Mouse (Mus musculus) stomach, postnatal 0 days (tissue): ENCODE results near the gene Map3k14. TPM values are rescaled to one million over a fixed set of nuclear protein-coding genes. Genes with fewer than 3 reads are reported as not detected.

Source experiments
- ATAC-seq: fragments of 200-750 bp; cut with Nextera tagmentation; 2 replicates; pipeline ENCODE4 v1.8.0; 2017; ENCODE audit not compliant: low FRiP score, low TSS enrichment
- DNase-seq: peaks from one replicate; pipeline ENCODE4 v3.0.0-alpha.2; 2016; ENCODE audit warnings: low spot score
- H3K27ac ChIP-seq: fragments of 300-500 bp; sonication (generic); replicated peaks from 2 replicates; pipeline ENCODE4 v1.5.1; 2014; ENCODE audit warnings: mild to moderate bottlenecking, control low read depth
- H3K27me3 ChIP-seq: fragments of 300-500 bp; sonication (generic); 2 replicates; pipeline ENCODE4 v1.6.1; 2014; ENCODE audit warnings: low read length; ENCODE audit not compliant: control insufficient read depth, insufficient read depth
- H3K36me3 ChIP-seq: fragments of 300-500 bp; sonication (generic); 2 replicates; pipeline ENCODE4 v1.6.1; 2014; ENCODE audit warnings: low read length, mixed read lengths; ENCODE audit not compliant: control insufficient read depth, insufficient read depth
- H3K4me1 ChIP-seq: fragments of 300-500 bp; sonication (generic); replicated peaks from 2 replicates; pipeline ENCODE4 v1.6.1; 2014; ENCODE audit warnings: antibody characterized with exemption; ENCODE audit not compliant: control insufficient read depth, insufficient read depth
- H3K4me2 ChIP-seq: fragments of 300-500 bp; sonication (generic); replicated peaks from 2 replicates; pipeline ENCODE4 v1.6.1; 2014; ENCODE audit warnings: low read depth, mild to moderate bottlenecking, control low read depth, moderate library complexity
- H3K4me3 ChIP-seq: fragments of 300-500 bp; sonication (generic); 2 replicates; pipeline ENCODE4 v1.5.1; 2014; ENCODE audit warnings: low read depth, low read length, control low read depth
- H3K9ac ChIP-seq: fragments of 300-500 bp; sonication (generic); 2 replicates; pipeline ENCODE4 v1.6.1; 2014; ENCODE audit warnings: mild to moderate bottlenecking, low read length, control low read depth, mixed read lengths
- H3K9me3 ChIP-seq: fragments of 300-500 bp; sonication (generic); 2 replicates; pipeline ENCODE4 v1.6.1; 2016; ENCODE audit warnings: low read length; ENCODE audit not compliant: control insufficient read depth
- CTCF ChIP-seq: IDR thresholded peaks from 2 replicates; pipeline ENCODE4 v1.5.1; 2016; ENCODE audit warnings: antibody characterized with exemption, low read depth, mild to moderate bottlenecking, moderate library complexity
- EP300 ChIP-seq: optimal IDR thresholded peaks from 2 replicates; pipeline ENCODE3; 2016; ENCODE audit warnings: antibody characterized with exemption
- WGBS: fragments of 180-500 bp; shearing (Covaris S2); extraction: QIAGEN DNeasy Blood & Tissue Kit; methylation state at CpG from one replicate; pipeline ENCODE4 v1.1.7; 2014; 5-methylcytosine and 5-hydroxymethylcytosine counted together
- polyA plus RNA-seq: library from polyadenylated mRNA; unstranded; fragments of >200 nt; fragmentation: Nextera tagmentation; extraction: Ambion mirVana; gene quantifications from 2 replicates; pipeline ENCODE4 v1.2.1, GENCODE M21; 2015

The Map3k14 gene
- polyA plus RNA-seq, 1 experiment from 2014 or later, result 1.6 TPM

- Histone ChIP-seq H3K9me3 (no peaks in the 10 kb centered on the region), H3K27ac (no peak overlapping the region), H3K27me3 (no peaks in the 10 kb centered on the region), H3K4me3 (no peak overlapping the region), H3K36me3 (peaks cover 26% of the 10 kb centered on the region), H3K4me1 (0 out of 2 replicates have a peak, but pooled peaks cover 2% of the 10 kb centered on the region), H3K4me2 (no peak overlapping the region), H3K9ac (no peak overlapping the region)
- DNase-seq, result no peak
- ATAC-seq, result no peak
- TF ChIP-seq CTCF, result no peak
- no peak for TF ChIP-seq EP300
- WGBS, result 60% methylated on average over 10 of the region's 10 CpGs
Measured at GRCm38 (mm10) chr11:103236903-103237302, 30.4 kb downstream of the Map3k14 start.

GRCm38 (mm10) chr11:103236431-103236830 lies 30.8 kb downstream of the Map3k14 start:
- H3K9ac ChIP-seq, result no peak overlapping the region
- WGBS, result 74% methylated on average over 6 of the region's 6 CpGs
- H3K36me3 ChIP-seq, result peaks cover 26% of the 10 kb centered on the region
- no peaks in the 10 kb centered on the region for H3K9me3 ChIP-seq
- H3K4me2 ChIP-seq, result no peak overlapping the region
- H3K27ac ChIP-seq, result no peak overlapping the region
- ATAC-seq (no peak), DNase-seq (no peak)
- no peaks in the 10 kb centered on the region for H3K27me3 ChIP-seq
- no peak for TF ChIP-seq CTCF
- TF ChIP-seq EP300, result no peak
- H3K4me1 ChIP-seq, result 0 out of 2 replicates have a peak, but pooled peaks cover 2% of the 10 kb centered on the region
- H3K4me3 ChIP-seq, result no peak overlapping the region

GRCm38 (mm10) chr11:103235702-103236101 lies 31.6 kb downstream of the Map3k14 start:
- no peak overlapping the region for H3K9ac ChIP-seq
- peaks cover 27% of the 10 kb centered on the region for H3K36me3 ChIP-seq
- no peaks in the 10 kb centered on the region for H3K27me3 ChIP-seq
- TF ChIP-seq EP300 (no peak), CTCF (no peak)
- no peak for DNase-seq
- 0 out of 2 replicates have a peak, but pooled peaks cover 2% of the 10 kb centered on the region for H3K4me1 ChIP-seq
- 0 out of 2 replicates have a peak overlapping the region, but pooled peaks have one; percentile 35 for H3K27ac ChIP-seq
- ATAC-seq, result peak; percentile 37; the same call in 1 of the 2 replicates
- no peak overlapping the region for H3K4me3 ChIP-seq
- H3K9me3 ChIP-seq, result no peaks in the 10 kb centered on the region
- no peak overlapping the region for H3K4me2 ChIP-seq
- 39% methylated on average over 11 of the region's 11 CpGs for WGBS

- no peak for TF ChIP-seq EP300
- no peak for TF ChIP-seq CTCF
- WGBS, result 47% methylated on average over 1 of the region's 1 CpGs
- H3K27ac ChIP-seq, result no peak overlapping the region
- DNase-seq, result no peak
- H3K4me1 ChIP-seq, result no peaks in the 10 kb centered on the region
- no peak overlapping the region for H3K9ac ChIP-seq
- H3K4me3 ChIP-seq, result no peak overlapping the region
- H3K36me3 ChIP-seq, result peaks cover 26% of the 10 kb centered on the region
- H3K9me3 ChIP-seq, result no peaks in the 10 kb centered on the region
- H3K27me3 ChIP-seq, result no peaks in the 10 kb centered on the region
- no peak for ATAC-seq
- no peak overlapping the region for H3K4me2 ChIP-seq
Measured at GRCm38 (mm10) chr11:103234447-103234846, 32.8 kb downstream of the Map3k14 start.

- Histone ChIP-seq H3K9ac (no peak overlapping the region), H3K4me1 (no peaks in the 10 kb centered on the region), H3K27ac (no peak overlapping the region), H3K36me3 (peaks cover 22% of the 10 kb centered on the region), H3K4me2 (no peak overlapping the region), H3K27me3 (no peaks in the 10 kb centered on the region), H3K4me3 (no peak overlapping the region), H3K9me3 (no peaks in the 10 kb centered on the region)
- ATAC-seq (no peak), DNase-seq (peak; percentile 84)
- TF ChIP-seq EP300, result no peak
- peak; percentile 92 for TF ChIP-seq CTCF
- WGBS, result 33% methylated on average over 7 of the region's 7 CpGs
Measured at GRCm38 (mm10) chr11:103232966-103233365, 34.3 kb downstream of the Map3k14 start.

- Histone ChIP-seq H3K36me3 (peaks cover 23% of the 10 kb centered on the region), H3K27ac (no peak overlapping the region), H3K4me3 (no peak overlapping the region), H3K4me1 (no peaks in the 10 kb centered on the region), H3K9me3 (no peaks in the 10 kb centered on the region), H3K9ac (no peak overlapping the region), H3K27me3 (no peaks in the 10 kb centered on the region), H3K4me2 (no peak overlapping the region)
- DNase-seq (no peak), ATAC-seq (no peak)
- TF ChIP-seq CTCF (no peak), EP300 (no peak)
- 87% methylated on average over 7 of the region's 7 CpGs for WGBS
Measured at GRCm38 (mm10) chr11:103231367-103231766, 35.9 kb downstream of the Map3k14 start.
